Mouse (Mus musculus) gastrocnemius, postnatal 36 days (tissue): ENCODE results near the gene Anks1. TPM values are rescaled to one million over a fixed set of nuclear protein-coding genes. Genes with fewer than 3 reads are reported as not detected.

Experiments
- DNase-seq, 2 experiments: peaks; one replicate each; pipeline ENCODE4 v3.0.0; 2022
- intact Hi-C: fragments of 180-260 bp; cut with DNase I; formaldehyde crosslinking; loops from one replicate; pipeline ENCODE4 v1.15.1; 2025
- total RNA-seq, 2 experiments: library from RNA; stranded (reverse); gene quantifications; 2 replicates each; pipeline ENCODE4 v1.2.3; 2021

Anks1 gene
- total RNA-seq, 2 experiments from 2014 or later = 7.8 to 13.0 TPM

DNA sequence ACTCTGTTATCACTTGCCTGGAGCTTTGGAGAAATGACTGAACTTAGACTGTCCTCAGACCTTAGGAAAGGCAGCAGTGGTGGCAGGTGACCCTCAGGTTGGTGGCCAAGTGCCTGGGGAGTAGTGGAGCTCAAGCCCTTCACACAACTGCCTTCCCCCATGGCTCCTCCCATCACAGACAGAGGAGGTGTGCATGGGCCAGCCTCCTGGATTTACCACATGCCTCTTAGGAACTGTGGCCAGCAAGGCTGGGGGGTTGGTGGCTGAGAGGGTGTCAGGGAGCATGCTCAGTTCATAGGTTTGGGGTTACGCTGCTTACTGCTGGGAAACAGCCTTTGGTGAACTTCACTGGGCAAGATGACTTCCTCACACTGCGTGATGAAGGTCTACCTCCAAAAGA is 101.8 kb downstream of the Anks1 start:
- DNase-seq = no peak
- intact Hi-C loops = no loop called here

DNA sequence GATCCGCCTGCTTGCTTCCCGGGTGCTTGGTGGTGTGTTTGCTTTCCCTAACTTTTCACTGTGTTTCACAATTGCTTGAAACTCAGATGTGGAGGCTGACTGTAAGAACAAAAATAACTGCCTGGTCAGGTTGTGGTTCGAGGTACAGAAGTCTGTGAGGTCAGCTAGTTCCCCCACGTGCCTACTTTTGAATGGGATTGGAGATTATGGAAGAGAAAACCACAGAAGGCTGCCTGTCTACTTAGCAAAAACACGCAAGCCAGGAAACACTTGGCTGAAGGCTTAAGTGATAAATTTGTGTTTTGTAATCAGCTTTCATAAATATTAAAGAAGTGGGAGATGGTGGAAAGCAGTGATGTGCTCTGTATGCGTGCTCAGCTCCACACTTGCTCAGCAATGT is 103.7 kb downstream of the Anks1 start:
- intact Hi-C loops = no loop called here
- no peak for DNase-seq

DNA sequence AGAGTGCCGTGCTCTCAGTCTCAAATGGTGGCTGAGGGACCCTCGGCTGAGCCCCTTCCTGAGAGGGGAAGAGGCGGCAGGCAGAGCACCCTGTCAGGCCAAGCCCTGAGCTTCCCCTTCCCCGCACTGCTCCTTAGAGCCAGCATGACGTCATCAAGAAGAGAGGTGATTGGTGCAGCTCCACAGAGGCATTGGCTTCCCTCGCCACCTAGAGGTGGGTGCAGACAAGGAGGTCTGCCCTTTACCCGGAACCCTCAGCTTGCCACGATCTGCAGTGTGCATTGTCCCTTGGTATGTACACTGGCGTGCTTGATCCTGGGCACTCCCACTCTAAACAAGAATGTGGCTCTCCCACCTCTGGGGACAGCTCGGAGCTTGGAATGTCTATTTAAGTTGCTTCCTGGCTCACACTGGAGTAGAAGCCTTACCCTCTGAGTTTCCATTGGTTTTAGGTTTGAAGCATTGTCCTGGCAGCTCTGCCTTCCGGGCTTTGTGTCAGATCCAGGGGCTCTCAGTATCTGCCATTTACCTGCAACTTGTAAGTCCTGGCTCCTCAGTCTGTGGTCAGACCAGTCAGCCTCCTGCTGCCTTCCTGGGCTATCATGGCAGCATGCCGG is 104.3 kb downstream of the Anks1 start:
- DNase-seq = no peak
- intact Hi-C loops = no loop called here

DNA sequence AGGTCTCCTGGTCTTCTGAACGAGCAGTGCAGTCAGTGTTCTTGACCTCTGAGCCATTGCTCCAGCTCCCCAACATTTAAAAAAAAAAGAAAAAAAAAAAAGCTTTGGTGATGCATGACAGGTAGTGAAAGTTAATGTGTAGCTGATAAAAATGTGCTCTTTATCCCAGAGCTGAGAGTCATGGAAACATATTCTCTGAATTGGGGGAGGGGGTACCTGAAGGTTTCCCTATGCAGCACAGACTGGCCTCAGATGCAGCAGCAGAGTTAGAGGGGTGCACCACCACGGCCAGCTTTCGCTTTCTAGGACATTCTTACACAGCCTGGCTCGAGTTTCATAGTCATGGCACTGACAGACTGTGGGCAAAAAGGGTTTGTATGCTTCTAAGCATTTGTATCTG is 105.3 kb downstream of the Anks1 start:
- intact Hi-C loops = no loop called here
- no peak for DNase-seq

DNA sequence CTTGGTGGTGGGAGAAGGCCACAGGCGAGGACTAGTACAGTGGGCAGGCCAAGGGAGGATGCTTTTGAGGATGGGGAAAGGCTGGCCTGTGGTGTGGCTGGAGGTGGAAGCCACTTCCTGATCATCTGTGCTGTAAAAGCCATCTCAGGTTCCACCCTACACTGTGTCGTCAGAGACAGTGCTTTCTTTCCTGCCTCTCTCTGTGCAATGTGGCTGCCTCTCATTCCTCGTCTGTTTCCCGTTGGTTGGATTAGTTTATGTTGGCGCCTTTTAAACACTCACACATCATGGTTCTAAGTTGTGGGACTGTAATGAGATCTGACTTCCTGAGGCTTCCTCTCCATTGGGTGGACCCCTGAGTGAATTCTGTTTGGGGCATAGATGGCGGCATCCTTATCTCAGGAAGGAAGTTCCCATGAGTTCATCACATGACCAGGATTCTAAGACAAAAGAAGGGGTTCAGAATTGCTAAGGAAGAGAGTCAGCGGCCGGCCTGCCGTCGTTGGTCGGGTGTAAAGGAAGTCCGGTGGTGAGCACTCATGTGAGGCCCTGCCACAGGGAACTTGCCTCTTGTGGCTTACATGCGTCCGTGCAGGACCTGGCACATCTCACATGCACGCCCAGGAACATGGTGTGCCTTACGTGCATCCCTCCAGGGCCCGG is 106.1 kb downstream of the Anks1 start:
- DNase-seq = no peak
- intact Hi-C loops = no loop called here

DNA sequence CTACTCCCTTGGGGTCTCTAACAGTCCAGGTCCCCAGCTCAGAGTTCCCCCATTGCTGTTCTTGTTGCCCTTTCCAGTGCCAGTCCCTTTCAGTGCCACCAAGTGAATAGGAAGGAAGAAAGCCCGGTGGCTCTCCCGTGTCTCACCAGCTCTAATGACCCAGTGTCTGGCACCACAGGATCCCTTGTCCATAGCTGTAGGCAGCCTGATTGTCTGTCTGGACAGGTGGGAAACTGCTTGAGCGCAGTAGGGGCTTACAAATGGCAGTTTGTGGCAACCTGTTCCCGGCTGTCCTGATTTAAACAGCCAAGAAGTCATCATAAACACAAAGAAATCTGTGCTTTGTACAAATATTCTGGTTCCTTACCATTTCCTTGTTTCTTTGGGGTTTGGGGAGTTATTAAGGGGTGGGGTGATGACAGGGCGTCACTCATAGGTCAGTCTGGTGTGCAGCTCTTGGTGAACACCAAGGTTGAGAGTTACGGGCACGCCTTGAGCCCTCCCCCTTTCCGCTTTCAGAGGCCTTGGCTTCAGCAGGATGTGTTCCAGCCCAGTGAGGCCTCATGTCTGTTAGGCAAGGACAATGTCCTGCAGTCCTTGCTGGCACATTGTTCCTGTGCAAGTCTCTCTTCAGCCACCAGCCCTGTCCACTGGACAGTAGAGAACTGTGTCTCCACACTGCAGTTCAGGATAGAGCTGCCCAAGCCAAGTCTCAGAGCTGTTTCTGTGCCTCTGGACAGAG is 107.1 kb downstream of the Anks1 start:
- intact Hi-C loops = no loop called here
- no peak for DNase-seq

DNA sequence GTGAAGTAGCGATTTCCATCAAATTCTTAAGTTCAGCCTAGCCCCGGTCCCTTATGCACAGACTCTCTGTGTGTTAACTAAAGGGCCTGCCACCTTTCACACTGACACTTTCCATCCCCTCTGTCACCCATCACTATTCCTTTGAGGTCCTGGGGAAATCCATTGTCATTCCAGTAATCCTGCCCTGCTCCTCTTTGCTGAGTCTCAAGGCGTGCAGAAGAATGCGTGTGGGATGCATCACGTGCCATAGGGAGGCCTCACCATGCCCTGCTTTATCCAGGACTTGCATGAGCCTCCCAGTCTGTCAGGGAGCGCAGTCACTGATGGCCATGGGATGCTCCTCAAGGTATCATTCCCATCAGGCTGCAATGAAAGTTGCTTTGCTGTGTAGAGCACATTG is 109.2 kb downstream of the Anks1 start:
- DNase-seq = no peak
- intact Hi-C loops = no loop called here

DNA sequence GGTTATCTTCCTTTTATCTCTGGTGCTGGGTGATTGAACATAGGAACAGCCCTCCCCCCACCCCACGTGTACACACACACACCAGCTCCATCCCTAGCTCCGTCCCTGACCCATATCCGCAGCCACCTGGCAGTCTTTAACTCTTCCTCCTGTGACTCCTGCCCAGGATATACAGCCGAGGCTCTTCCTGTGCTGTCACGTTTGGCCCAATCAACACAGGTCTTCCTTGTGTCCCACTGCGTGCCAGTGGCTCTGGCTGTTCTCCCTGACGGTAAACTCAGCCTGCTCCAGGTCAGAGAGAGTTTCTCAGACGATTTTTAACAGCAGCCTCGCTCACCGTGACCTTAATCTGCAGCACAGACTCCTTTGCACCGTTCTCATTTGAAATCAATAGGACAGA is 109.7 kb downstream of the Anks1 start:
- intact Hi-C loops = no loop called here
- no peak for DNase-seq

DNA sequence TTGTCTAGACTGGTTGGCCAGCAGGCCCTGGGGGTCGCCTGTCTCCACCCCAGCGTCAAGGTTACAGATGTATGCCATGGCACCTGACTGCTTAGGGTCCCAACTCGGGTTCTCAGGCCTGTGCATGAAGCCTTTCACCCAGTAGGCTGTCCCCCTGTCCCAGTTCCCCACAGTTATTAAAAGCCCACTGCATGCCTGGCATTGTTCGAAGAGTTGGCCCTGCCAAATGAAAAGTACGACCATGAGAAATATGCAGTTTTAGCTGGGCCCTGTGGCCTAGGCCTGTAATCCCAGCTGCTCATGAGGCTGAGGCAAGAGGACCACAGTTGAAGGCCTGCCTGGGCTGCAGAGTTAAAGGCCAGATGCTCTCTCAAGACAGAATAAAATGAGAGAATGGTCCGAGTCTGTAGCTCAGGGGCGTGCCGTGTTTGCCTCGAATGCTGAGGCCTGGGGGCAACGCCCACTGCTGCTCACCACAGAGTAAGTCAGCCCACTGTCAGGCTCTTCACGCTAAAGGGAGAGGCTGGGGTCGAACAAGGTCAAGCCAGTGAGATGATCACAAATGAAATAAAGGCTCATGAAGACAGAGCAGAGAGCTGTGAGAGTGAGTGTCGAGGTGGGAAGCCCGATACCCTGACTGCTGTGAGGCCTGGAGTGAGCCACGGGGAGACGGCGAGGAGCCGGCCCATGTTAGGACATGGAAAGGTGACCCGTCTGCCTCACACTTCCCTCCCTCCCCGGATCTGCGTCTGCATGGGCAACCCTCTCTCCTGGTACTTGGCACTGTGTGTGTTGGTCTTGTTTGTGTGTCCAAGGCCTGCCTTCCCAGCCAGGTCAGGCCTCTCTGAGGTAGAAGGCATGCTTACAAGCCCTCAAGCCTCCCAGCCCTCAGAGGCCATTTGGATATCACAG is 110.9 kb downstream of the Anks1 start:
- DNase-seq = no peak
- intact Hi-C loops = no loop called here

DNA sequence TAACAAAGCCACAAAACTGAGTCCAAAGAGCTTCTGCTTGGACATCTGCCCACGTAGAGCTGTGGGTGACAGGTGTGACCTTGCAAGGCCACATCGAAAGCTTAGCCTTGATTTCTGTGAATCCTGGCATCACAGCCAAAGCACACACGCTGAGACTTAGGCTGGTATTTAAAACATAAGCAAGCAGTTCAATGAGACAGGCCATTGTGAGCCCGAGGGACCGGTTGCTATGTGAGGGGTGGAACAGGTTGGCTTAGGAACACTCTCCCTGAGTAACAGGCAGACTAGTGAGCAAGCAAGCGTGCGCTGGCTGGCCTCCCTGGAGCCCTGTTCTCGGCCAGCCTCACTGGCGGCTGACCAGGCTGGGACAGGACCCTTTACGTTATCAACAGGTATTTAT is 112.8 kb downstream of the Anks1 start:
- no peak for DNase-seq
- intact Hi-C loops = no loop called here

DNA sequence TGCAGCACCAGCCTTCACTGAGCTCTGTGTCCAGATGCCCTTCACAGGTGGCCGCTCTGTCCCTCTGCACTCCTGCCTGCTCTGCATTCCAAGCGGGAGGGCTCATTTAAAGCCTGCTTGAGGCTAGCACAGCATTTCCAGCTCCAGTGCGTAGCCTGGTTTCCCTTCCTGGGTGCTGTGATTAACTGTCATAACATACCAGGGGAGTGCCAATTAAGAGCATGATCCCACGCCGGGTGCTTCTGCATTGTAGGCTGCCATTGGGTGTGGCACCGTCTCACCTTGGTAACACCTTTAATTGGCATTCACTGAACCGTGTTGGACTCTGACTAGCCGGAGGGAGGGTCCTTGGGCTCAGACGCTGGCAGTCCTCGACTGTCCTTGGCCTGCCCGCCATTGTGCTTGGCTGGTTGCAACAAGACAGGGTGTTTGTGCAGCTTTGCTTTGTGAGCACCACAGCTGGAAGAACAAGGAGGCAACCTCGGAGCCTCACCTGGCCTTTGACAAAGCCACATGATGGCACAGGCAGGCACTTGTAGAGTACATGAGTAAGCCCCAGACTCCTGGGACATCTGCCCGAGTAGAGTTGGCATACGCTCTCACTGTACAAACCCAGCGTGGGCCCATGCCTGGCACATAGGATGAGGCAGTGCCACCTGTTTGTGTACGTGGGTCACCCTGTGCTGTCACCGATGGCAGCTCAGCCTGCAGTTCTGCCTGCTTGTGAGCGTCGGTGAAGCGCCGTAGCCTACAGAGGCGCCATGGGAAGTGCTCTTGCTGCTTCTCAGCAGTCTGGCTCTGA is 113.9 kb downstream of the Anks1 start:
- DNase-seq = no peak
- intact Hi-C loops = no loop called here

DNA sequence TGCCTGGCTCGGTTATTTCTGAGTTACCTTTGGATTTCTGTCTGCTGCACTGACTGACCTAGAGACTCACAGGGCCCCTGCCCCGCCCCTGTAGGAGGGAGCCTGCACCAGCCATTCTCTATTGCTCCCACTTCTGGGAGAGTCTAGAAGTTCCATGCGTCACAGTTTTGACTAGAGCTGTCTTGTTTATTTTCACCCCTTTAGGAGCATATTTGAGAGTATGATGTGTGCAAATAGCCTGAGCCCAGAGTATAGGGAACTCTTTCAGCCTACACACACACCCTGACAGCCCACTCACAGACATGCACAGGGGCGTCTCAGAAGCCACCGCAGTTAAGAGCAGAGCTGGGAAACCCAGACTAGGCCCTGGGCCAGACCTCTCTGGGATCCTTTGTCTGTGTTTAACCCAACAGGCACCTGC is 116.4 kb downstream of the Anks1 start:
- intact Hi-C loops = no loop called here
- DNase-seq = no peak

DNA sequence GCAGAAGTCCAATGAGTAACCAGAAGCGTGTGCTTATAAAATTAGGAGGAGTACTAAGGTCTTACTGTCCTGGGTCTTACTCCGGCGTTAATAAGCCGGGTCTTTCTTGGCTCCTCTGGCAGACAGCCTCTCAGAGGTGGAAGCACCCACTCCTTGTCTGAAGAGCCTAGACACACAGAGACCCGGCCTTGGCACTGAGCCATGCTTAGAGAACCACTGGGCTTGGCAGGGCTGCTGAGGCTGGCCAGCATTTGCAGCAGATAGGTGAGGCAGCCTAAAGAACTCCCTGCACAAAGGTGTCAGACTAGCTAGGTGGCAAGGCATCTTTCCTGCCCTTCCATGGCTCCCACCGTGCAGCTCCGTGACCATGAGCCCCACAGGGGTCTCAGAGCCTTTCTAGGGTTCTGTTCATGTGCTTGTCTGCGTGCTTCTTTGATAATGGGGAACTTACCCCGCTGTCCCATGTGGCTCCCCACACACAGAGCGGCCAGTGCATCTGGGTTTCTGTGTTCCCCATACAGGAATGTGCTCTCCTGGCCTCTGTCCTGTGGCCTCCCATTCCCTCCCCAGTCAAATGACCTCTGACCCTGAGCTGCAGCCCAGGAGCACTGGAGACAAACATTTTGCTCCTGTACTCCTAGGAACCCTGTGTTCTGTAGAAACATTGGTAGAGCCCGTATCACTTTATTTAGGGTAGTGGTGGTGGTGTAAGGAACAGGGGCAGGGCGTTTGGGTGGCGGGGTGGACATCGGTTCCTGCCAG is 117.2 kb downstream of the Anks1 start:
- intact Hi-C loops = no loop called here
- no peak for DNase-seq

DNA sequence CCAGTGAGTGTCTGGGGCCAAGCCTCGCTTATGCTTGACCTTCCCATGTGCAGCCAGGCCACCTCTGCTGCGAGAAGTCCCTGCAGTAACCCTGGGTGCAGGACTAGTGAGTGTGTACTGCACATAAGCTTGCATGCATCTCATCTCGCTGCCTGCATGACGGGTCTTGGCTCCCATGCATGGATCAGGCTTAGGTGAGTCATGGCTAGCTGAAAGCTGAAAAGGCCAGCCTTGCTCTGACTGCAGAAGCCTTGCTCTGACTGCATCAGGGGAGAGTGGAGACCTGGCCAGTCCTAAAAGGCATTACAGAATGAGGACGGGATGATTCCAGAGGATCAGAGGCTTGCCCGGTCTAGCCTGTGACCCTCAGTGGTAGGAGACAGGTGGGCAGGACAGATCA is 118.1 kb downstream of the Anks1 start:
- DNase-seq = no peak
- intact Hi-C loops = no loop called here

DNA sequence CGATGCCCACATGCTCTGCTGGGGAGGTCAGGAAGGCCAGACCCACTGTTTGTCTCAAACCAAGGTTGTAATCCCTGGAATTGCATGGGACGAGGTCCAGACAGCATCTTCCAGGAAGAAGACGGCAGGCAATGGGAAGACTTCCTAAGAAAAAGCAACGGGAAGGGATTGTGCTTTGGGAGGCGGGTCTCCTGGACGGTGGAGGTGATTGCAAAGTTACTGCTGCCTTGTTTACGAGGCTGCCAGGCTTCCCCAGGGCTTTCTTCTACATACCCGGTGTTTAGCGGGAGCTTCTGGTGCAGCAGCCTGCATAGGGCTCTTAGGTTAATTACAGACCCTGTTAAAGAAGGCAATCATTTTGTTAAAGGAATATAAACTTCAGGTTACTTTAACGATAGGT is 119.1 kb downstream of the Anks1 start:
- intact Hi-C loops = no loop called here
- DNase-seq = no peak

DNA sequence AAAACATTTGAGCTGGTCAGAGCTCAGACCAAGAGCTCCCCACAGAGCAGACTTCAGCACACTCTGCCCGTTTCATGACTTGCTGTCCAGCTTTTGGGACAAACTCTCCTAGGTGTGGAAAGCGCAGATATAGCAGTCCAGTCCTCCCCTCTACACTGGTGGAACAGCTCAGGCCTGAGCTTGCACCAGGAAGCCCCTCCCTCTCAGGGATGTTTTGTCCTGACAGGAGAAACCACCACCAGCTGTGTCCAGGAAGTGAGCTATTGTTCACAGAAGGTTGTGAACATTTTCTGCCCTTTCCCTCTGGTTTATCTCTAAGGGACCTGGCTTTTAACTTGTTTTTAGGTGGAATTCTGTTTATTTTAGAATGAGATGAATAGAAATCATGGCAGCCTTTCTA is 120.2 kb downstream of the Anks1 start:
- DNase-seq = no peak
- intact Hi-C loops = no loop called here

DNA sequence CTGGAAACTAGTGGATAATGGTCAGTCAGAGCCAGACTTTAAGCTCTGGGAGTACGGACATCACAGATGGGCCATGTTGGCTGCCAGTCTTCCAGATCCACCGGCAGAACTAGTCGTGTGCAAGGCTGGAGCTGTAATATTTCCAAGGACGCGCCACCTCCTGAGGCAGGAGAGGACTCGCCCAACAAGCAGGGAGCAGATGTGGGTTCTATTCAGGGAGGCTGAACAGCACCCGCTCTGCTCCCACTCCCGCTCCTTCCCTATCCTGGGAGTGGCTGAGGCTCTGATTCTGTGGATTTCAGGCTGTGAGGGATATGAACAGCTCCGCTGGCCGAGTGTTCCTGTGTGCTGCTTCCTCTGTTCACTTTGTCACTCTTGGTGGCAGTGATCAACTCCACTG is 121.3 kb downstream of the Anks1 start:
- no peak for DNase-seq
- intact Hi-C loops = no loop called here

DNA sequence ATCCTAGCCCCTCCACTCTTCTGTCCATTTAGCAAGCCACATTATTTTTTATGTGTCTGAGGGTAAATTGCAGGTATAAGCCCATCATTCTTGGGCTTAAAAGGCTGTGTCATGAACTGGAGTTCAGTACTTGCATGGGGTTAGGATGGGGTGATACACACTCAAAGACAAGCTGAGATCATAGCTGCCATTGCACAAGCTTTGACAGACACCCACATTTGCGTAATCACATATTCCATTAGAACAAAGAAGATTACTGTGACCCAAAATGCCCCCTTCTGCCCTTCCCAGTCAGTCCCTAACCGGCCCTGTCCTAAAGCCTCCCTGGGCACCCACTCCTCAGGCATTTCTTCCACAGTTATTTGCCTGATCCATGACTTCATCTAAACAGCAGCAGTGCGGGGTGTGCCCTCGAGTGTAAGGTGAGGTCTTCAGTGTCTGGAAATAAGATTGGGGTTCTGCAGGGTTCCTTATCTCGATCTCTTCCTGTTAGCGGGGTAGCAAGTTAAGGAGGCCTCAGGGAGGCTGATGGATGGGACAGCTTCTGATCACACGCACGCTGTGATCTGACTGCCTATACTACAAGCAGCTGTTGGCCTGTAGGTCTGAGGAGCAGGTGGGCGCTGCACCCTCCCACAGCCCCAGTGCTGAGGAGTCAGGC is 122.3 kb downstream of the Anks1 start:
- DNase-seq = no peak
- intact Hi-C loops = no loop called here

DNA sequence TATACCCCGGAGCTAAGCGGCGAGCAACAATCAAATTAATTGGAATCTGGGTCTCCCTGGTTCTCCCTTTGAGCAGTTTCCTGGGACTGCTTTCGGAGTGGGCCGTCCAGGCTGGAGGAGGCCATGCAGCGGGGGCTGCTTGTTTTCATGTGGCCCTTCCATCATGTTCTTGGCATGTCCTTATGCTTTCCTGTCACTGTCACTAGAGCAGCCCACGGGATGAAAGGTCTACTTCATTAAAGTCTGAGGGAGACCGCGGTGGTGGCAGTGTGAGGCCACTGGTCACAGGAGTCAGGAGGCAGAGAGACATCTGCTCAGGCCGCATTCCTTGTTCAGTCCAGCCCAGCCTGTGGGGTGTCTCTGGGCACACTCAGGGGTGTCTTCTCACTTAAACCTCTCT is 123.1 kb downstream of the Anks1 start:
- intact Hi-C loops = no loop called here
- no peak for DNase-seq
